Mouse (Mus musculus) kidney, embryonic 15.5 days (tissue): Measurements from ENCODE around the gene Kcnmb1. TPM values are rescaled to one million over a fixed set of nuclear protein-coding genes. Genes with fewer than 3 reads are reported as not detected.
A peak's percentile ranks its signal among the peaks of the same experiment; 100 is the strongest.

Source experiments
- ATAC-seq: fragments of 200-750 bp; cut with Nextera tagmentation; replicated peaks from 2 replicates; pipeline ENCODE4 v1.8.0; 2017; ENCODE audit warnings: moderate TSS enrichment; ENCODE audit not compliant: low FRiP score
- H3K27ac ChIP-seq: fragments of 300-500 bp; sonication (generic); 2 replicates; pipeline ENCODE4 v1.5.1; 2015; ENCODE audit warnings: mild to moderate bottlenecking, inconsistent platforms
- H3K27me3 ChIP-seq: fragments of 300-500 bp; sonication (generic); 2 replicates; pipeline ENCODE4 v1.6.1; 2015; ENCODE audit warnings: inconsistent platforms
- H3K36me3 ChIP-seq: fragments of 300-500 bp; sonication (generic); 2 replicates; pipeline ENCODE4 v1.6.1; 2015; ENCODE audit warnings: inconsistent platforms
- H3K4me1 ChIP-seq: fragments of 300-500 bp; sonication (generic); 2 replicates; pipeline ENCODE4 v1.6.1; 2015; ENCODE audit warnings: inconsistent platforms
- H3K4me2 ChIP-seq: fragments of 300-500 bp; sonication (generic); 2 replicates; pipeline ENCODE4 v1.6.1; 2015; ENCODE audit warnings: moderate library complexity, mild to moderate bottlenecking, inconsistent platforms
- H3K4me3 ChIP-seq: fragments of 300-500 bp; sonication (generic); replicated peaks from 2 replicates; pipeline ENCODE4 v1.5.1; 2015; ENCODE audit warnings: mild to moderate bottlenecking, inconsistent platforms
- H3K9ac ChIP-seq: fragments of 300-500 bp; sonication (generic); 2 replicates; pipeline ENCODE4 v1.6.1; 2015; ENCODE audit warnings: mild to moderate bottlenecking, inconsistent platforms
- H3K9me3 ChIP-seq: fragments of 300-500 bp; sonication (generic); replicated peaks from 2 replicates; pipeline ENCODE4 v1.6.1; 2016; ENCODE audit warnings: inconsistent platforms
- WGBS: fragments of 180-500 bp; shearing (Covaris S2); methylation state at CpG from one replicate; pipeline ENCODE4 v1.1.7; 2015; ENCODE audit warnings: mixed read lengths; 5-methylcytosine and 5-hydroxymethylcytosine counted together
- polyA plus RNA-seq: library from polyadenylated mRNA; unstranded; fragments of >200 nt; fragmentation: Nextera tagmentation; extraction: Ambion mirVana; gene quantifications from 2 replicates; pipeline ENCODE4 v1.2.1, GENCODE M21; 2015

Kcnmb1 gene
- polyA plus RNA-seq, 1 experiment from 2014 or later, result 0.71 TPM

DNA sequence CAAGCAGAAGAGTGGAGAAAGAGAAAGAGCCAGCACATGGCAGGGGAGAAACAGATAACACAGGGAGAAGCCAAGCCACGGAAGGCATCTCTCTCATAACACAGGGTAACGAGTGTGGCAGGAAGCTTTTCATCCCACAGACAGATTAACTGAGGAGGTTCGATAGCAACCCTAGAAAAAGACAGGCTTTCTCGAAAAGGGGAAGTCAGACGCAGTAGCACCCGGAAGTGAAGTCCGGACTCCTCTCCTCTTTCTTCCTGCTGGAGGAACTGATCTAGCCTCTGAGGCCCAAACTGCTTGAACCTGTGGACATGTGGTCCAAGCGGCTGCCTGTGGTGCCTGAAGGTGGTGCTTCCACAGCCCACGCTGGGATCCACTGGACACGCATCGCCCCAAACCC is 45.4 kb downstream of the Kcnmb1 start:
- Histone ChIP-seq H3K4me3 (no peak overlapping the region), H3K27ac (no peak overlapping the region), H3K4me2 (no peak overlapping the region), H3K4me1 (peaks cover 4% of the 10 kb centered on the region; the same call in 1 of the 2 replicates), H3K36me3 (no peaks in the 10 kb centered on the region), H3K9ac (no peak overlapping the region), H3K27me3 (no peaks in the 10 kb centered on the region), H3K9me3 (no peaks in the 10 kb centered on the region)
- ATAC-seq, result no peak
- 79% methylated on average over 11 of the region's 11 CpGs for WGBS

DNA sequence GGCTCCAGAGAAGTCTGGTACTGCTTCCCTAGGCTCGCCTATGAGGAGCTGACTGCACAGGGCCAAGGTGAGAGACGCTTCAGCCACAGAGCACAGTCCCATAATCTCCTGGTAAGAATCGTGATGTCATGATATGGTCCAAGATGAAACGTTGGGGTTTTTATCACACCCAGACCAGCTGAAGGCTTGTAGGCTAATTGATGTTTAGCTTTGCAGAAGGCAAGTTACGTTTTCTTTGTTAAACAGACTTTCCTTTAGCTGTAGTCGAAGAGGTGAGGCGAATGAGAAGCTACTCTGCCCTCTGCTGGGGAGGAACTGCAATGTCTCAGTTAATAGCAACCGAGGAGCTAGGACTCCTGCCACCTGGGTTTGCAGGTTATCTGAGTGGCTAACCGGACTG is 45.9 kb downstream of the Kcnmb1 start:
- no peak overlapping the region for H3K4me2 ChIP-seq
- H3K4me1 ChIP-seq, result peaks cover 4% of the 10 kb centered on the region; the same call in 1 of the 2 replicates
- no peaks in the 10 kb centered on the region for H3K36me3 ChIP-seq
- no peaks in the 10 kb centered on the region for H3K9me3 ChIP-seq
- H3K4me3 ChIP-seq, result no peak overlapping the region
- WGBS, result 42% methylated on average over 9 of the region's 9 CpGs
- H3K27ac ChIP-seq, result no peak overlapping the region
- ATAC-seq, result no peak
- H3K9ac ChIP-seq, result no peak overlapping the region
- no peaks in the 10 kb centered on the region for H3K27me3 ChIP-seq

DNA sequence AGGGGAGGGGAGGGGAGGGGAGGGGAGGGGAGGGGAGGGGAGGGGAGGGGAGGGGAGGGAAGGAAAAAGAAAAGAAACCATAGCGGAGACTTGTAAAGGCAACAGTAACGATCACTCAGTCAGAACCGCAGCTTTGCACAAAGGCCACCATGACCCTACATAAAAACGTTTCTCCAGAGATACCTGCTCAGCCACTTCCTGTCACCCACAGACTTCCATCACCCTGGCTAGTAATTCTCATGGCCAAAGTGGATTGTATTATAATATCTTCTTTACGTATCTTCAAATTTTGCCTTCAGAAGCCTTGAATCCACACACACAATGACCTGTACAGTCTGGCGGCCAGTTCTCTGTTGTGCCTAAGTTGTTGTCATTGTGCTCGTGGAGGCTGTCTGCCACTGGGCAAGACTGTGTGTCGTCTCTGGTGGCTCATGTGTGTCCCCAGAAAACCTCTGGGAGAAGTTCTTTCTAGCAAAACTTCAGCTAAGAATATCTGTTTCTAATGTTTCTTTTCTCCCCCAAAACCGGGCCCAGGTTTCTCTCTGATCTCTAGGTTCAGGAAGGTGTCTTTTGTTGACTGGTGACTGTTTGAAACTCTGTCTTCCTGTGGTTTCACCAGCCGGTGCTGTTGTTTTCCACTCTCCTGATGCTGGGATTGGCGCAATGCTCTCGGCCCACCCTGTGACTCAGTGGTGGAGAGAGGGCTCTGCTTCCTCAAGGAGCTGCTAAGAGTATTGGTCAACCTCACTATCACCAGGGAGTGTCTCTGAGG is 46.7 kb downstream of the Kcnmb1 start:
- Histone ChIP-seq H3K36me3 (no peaks in the 10 kb centered on the region), H3K27ac (0 out of 2 replicates have a peak overlapping the region, but pooled peaks have one; percentile 6), H3K4me2 (no peak overlapping the region), H3K4me3 (no peak overlapping the region), H3K9ac (no peak overlapping the region), H3K27me3 (no peaks in the 10 kb centered on the region), H3K4me1 (peaks cover 4% of the 10 kb centered on the region; the same call in 1 of the 2 replicates), H3K9me3 (no peaks in the 10 kb centered on the region)
- ATAC-seq, result no peak
- 77% methylated on average over 12 of the region's 12 CpGs for WGBS

DNA sequence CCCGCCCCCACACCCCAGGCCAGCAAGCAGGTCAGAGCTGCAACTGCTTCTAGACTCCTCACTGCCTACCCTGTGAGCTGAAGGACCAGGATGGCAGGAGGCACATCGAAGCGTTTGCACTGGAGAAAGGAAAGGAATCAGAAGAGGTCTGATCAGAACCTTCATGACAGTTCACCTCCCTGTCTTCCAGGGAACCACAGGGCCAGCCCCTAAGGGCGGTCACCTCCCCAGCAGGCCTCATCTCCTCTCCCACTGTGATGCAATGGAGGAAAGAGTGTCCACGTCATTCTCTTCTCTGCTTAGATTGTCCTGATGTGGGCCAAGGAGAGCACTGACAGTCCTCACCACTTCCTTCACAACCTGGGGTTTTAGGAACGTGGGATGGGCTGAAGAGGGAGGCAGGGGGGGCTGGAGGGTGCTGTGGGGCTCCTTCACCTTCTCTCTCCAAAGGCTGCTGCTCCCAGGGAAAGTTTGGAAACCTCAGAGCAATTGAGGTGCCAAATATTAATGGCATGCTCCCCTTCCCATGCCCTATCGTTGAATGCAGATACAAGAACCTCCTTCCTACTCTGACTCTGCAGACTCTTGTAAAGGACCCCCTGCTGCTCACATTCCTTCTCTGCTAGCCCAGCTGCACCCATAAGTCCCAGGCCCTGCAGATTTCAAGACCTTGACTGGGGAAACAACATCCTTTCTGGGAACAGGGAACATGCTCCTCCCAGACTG is 47.5 kb downstream of the Kcnmb1 start:
- no peak; the same call in 1 of the 2 replicates for ATAC-seq
- no peak overlapping the region for H3K9ac ChIP-seq
- no peak overlapping the region for H3K4me3 ChIP-seq
- H3K36me3 ChIP-seq, result no peaks in the 10 kb centered on the region
- H3K4me1 ChIP-seq, result peaks cover 4% of the 10 kb centered on the region; the same call in 1 of the 2 replicates
- WGBS, result 76% methylated on average over 7 of the region's 7 CpGs
- H3K9me3 ChIP-seq, result no peaks in the 10 kb centered on the region
- no peak overlapping the region for H3K4me2 ChIP-seq
- H3K27ac ChIP-seq, result 0 out of 2 replicates have a peak overlapping the region, but pooled peaks have one; percentile 6
- no peaks in the 10 kb centered on the region for H3K27me3 ChIP-seq

DNA sequence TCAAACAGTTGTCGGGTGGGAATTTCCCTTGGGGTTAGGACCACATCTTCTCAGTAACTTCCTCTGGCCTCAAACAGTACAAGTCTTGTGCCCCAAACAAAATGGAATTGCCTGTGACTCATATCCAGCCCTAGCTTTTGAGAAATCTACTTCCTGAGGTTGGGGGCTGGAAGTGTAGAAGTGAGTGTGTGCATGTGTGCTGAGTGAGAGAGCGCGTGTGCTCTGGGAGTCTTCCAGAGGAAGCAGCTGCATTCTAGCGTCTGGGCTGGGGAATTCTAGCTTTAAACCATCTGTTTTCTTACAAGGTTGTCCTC is 48.0 kb downstream of the Kcnmb1 start:
- H3K4me2 ChIP-seq, result no peak overlapping the region
- no peaks in the 10 kb centered on the region for H3K36me3 ChIP-seq
- peak; percentile 69 for ATAC-seq
- no peak overlapping the region for H3K9ac ChIP-seq
- H3K27me3 ChIP-seq, result no peaks in the 10 kb centered on the region
- H3K9me3 ChIP-seq, result no peaks in the 10 kb centered on the region
- WGBS, result 62% methylated on average over 4 of the region's 4 CpGs
- no peak overlapping the region for H3K27ac ChIP-seq
- H3K4me3 ChIP-seq, result no peak overlapping the region
- H3K4me1 ChIP-seq, result peaks cover 4% of the 10 kb centered on the region; the same call in 1 of the 2 replicates

DNA sequence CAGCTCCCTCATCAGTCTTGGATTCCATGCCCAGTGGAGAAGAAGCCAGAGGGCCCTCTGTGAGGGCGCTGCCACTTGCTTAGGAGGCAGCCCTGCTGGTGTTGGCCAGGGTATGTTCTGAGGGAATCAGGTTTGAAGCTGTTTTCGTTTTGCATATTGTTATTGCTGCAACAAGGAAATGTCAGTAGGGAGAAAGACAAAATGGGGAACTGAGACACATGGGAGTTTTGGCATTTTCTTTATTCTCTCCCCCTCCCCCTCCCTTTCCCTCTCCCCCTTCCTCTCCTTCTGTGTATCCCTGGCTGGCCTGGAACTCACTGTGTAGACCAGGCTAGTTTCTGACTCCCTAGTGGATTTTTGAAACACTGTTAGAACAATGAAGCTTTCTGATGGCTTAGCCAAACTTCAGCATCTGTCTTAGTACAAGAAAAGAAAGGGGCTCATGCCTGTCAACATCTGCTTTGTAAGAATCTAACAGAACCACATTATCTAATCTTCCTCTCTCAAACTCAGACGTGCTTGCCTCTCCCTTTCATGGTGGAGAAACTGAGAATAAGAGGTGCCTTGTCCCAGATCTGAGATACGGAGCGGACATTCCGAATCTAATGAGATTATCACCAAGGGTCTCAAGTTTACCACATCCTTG is 49.3 kb downstream of the Kcnmb1 start:
- H3K9me3 ChIP-seq, result no peaks in the 10 kb centered on the region
- peaks cover 4% of the 10 kb centered on the region; the same call in 1 of the 2 replicates for H3K4me1 ChIP-seq
- no peak overlapping the region for H3K27ac ChIP-seq
- 86% methylated on average over 6 of the region's 6 CpGs for WGBS
- H3K36me3 ChIP-seq, result no peaks in the 10 kb centered on the region
- H3K4me2 ChIP-seq, result no peak overlapping the region
- no peak overlapping the region for H3K4me3 ChIP-seq
- no peak for ATAC-seq
- H3K27me3 ChIP-seq, result no peaks in the 10 kb centered on the region
- no peak overlapping the region for H3K9ac ChIP-seq

Other genes starting within 250 kb of the Kcnmb1 start
- gene Kcnip1, start 30.1 kb downstream of the Kcnmb1 start, polyA plus RNA-seq, result 1.4 and 1.5 TPM in 2 replicates
- gene Lcp2, start 83.9 kb downstream of the Kcnmb1 start, polyA plus RNA-seq, result 2.0 and 3.2 TPM in 2 replicates
- 0.48 TPM in 1 of 2 replicates, not detected in the other for gene 4930469K13Rik, start 135.5 kb downstream of the Kcnmb1 start, polyA plus RNA-seq
- gene Foxi1, start 245.1 kb downstream of the Kcnmb1 start, polyA plus RNA-seq, result 13.1 and 13.5 TPM in 2 replicates